Mouse (Mus musculus): ENCODE measurements around the gene Ints12.

GRCm38 (mm10) chr3:133154683-133155082 is 63.0 kb downstream of the Ints12 start:
- TF ChIP-seq EP300 (IDR thresholded peaks at IDR 0.05; ENCODE audit: low read length) (no peak), CHD2 (IDR thresholded peaks at IDR 0.05; ENCODE audit: low read length) (no peak), E2F4 (IDR thresholded peaks at IDR 0.05; ENCODE audit: insufficient replicate concordance, low read depth, low read length) (no peak), KAT2A (IDR thresholded peaks at IDR 0.05; ENCODE audit: insufficient replicate concordance, low read length) (no peak), ZNF384 (IDR thresholded peaks at IDR 0.05; ENCODE audit: low read depth, low read length) (no peak), POLR2A (IDR thresholded peaks at IDR 0.05; ENCODE audit: low read depth, low read length) (no peak), CTCF (conservative IDR thresholded peaks at IDR 0.05 in 1 of 2, IDR thresholded peaks at IDR 0.05 in 1 of 2; ENCODE audit: low read depth in 2 of 2, low read length in 2 of 2) (no peak), RCOR1 (conservative IDR thresholded peaks at IDR 0.05; ENCODE audit: low read depth, low read length) (no peak), NRF1 (IDR thresholded peaks at IDR 0.05; ENCODE audit: low read depth, low read length) (no peak)
